Mouse (Mus musculus) C2C12 (cell line): ENCODE results near the gene Skiv2l. TPM values are rescaled to one million over a fixed set of nuclear protein-coding genes. Genes with fewer than 3 reads are reported as not detected.
A peak's percentile ranks its signal among the peaks of the same experiment; 100 is the strongest.

ENCODE experiments used
- H3K27me3 ChIP-seq: one replicate; pipeline ENCODE4 v1.6.1; 2011; ENCODE audit not compliant: control insufficient read depth, insufficient read depth, insufficient read length
- H3K36me3 ChIP-seq: one replicate; pipeline ENCODE4 v1.6.1; 2011; ENCODE audit not compliant: control insufficient read depth, insufficient read depth
- H3K4me3 ChIP-seq: one replicate; pipeline ENCODE4 v1.5.1; 2011; ENCODE audit warnings: mild to moderate bottlenecking, control low read depth; ENCODE audit not compliant: poor library complexity, insufficient read depth, severe bottlenecking
- H3K79me2 ChIP-seq: one replicate; pipeline ENCODE4 v1.6.1; 2011; ENCODE audit not compliant: control insufficient read depth, insufficient read depth
- H3K79me3 ChIP-seq: one replicate; pipeline ENCODE4 v1.6.1; 2011; ENCODE audit warnings: low read depth, control low read depth
- H3ac ChIP-seq: one replicate; pipeline ENCODE3; 2011; ENCODE audit warnings: low read depth; ENCODE audit not compliant: control insufficient read depth, insufficient read length
- CEBPB ChIP-seq: IDR thresholded peaks from one replicate; pipeline ENCODE4 v1.6.1; 2011; ENCODE audit warnings: low read depth, mild to moderate bottlenecking, control low read depth, moderate library complexity
- CTCF ChIP-seq: IDR thresholded peaks from one replicate; pipeline ENCODE4 v1.5.1; 2011; ENCODE audit not compliant: control insufficient read depth, insufficient read depth, insufficient read length
- FOSL1 ChIP-seq: IDR thresholded peaks from one replicate; pipeline ENCODE4 v1.8.0; 2011; ENCODE audit warnings: mild to moderate bottlenecking, low read length; ENCODE audit not compliant: poor library complexity, insufficient read depth, severe bottlenecking
- MAX ChIP-seq: IDR thresholded peaks from one replicate; pipeline ENCODE4 v1.6.1; 2011; ENCODE audit warnings: mild to moderate bottlenecking, control low read depth
- MYOD1 ChIP-seq: IDR thresholded peaks from one replicate; pipeline ENCODE4 v1.6.1; 2011; ENCODE audit warnings: low read depth; ENCODE audit not compliant: control insufficient read depth, insufficient read length
- MYOG ChIP-seq: IDR thresholded peaks from one replicate; pipeline ENCODE4 v1.6.1; 2011; ENCODE audit not compliant: control insufficient read depth, insufficient read length; ENCODE audit errors: extremely low read depth
- USF1 ChIP-seq: IDR thresholded peaks from one replicate; pipeline ENCODE4 v1.6.1; 2011; ENCODE audit warnings: low read depth, mild to moderate bottlenecking, control low read depth, moderate library complexity
- polyA plus RNA-seq: library from polyadenylated mRNA; unstranded; fragments of >200 nt; fragmentation: generic; extraction: Trizol; gene quantifications from one replicate; pipeline ENCODE4 v1.2.1, GENCODE M21; 2012; ENCODE audit warnings: missing spikeins

Skiv2l gene
- polyA plus RNA-seq, 1 experiment, result 28.1 TPM

DNA sequence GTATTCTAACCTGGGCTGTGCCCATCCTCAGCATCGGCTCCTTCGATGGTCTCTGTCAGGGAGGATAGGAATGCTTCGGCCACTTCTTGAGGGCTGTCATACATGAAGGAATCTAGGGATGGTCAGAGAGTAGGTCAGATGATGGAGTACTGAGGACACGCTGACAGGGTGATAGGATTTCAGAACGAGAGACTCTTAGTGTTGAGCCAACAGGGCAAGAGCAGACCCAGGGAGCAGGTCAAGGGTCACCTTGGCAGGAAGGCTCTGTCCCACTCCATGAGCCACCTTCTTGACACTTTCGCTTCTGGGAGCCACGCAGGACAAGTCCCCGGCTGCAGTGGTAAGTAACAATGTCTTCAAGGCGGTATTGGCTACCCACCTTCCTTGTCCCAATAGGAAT is 10.5 kb upstream of the Skiv2l start:
- no peak for TF ChIP-seq USF1
- no peak for TF ChIP-seq FOSL1
- no peak for TF ChIP-seq MYOD1
- TF ChIP-seq CTCF, result no peak
- no peak for TF ChIP-seq MYOG
- no peak for TF ChIP-seq CEBPB
- TF ChIP-seq MAX, result no peak
- peaks cover 25% of the 10 kb centered on the region for H3K27me3 ChIP-seq
- no peaks in the 10 kb centered on the region for H3K79me3 ChIP-seq
- H3K79me2 ChIP-seq, result no peaks in the 10 kb centered on the region
- H3K36me3 ChIP-seq, result peaks cover 14% of the 10 kb centered on the region
- no peak overlapping the region for H3K4me3 ChIP-seq
- no peak overlapping the region for H3ac ChIP-seq

DNA sequence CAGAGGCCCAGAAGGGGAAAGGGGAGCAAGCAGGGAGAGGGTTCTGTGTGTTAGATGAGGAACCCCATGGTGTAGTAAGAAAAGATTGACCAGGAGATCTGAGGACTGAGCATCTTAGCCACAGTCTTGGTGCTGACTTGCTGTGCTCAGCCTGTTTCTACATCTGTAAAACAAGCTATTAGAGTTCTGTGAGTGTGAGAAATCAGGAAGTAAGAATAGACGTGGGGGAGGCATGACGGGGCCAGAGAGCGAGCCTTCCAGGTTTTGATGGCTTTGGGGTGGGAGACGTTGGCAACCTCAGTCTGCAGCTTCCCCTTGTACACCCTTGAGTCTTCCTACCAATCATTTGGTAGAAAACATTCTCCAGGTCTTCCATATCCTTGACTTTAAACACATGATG is 8.7 kb upstream of the Skiv2l start:
- TF ChIP-seq MAX (no peak), CEBPB (no peak), CTCF (no peak), MYOG (no peak), MYOD1 (no peak), USF1 (no peak), FOSL1 (no peak)
- H3K27me3 ChIP-seq, result peaks cover 15% of the 10 kb centered on the region
- no peaks in the 10 kb centered on the region for H3K79me3 ChIP-seq
- H3K79me2 ChIP-seq, result no peaks in the 10 kb centered on the region
- H3K4me3 ChIP-seq, result no peak overlapping the region
- peaks cover 32% of the 10 kb centered on the region for H3K36me3 ChIP-seq
- no peak overlapping the region for H3ac ChIP-seq

DNA sequence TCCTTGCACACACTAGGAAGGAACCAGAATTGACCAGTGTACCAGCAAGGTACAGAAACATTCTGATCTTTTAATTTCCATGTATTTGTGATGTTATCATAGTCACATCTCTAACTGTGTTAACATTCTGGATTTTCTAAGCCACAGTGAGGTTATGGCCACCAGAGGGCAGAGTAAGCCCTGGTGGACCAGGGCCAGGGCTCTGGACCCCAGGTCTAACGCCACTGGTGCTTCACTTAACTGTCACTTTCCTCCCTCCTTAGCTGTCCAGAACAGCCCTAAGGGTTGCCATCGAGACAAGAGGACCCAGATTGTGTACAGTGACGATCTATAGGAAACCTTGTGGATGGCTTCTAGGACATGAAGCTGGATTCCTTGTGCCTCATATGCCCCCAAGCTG is 5.8 kb upstream of the Skiv2l start:
- H3K36me3 ChIP-seq, result peaks cover 51% of the 10 kb centered on the region

DNA sequence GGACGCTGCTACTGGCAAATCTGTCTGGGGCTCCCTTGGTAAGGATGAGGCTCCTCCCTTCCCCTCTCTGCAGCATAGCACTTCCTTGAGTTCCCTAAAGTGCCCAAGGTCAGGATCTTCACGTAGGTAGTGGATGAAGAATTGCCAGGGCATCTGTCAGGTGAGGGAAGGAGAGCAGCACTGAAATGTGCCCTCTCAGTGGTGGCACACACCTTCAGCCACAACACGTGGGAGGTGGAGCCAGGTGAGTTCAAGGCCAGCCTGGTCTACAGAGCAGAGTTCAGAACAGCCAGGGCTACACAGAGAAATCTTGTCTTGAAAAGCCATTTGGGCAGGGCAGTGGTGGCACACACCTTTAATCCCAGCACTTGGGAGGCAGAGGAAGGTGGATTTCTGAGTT is 4.8 kb upstream of the Skiv2l start:
- TF ChIP-seq CTCF, result no peak
- no peak for TF ChIP-seq MAX
- no peak for TF ChIP-seq MYOG
- TF ChIP-seq CEBPB, result no peak
- TF ChIP-seq USF1, result no peak
- TF ChIP-seq FOSL1, result no peak
- TF ChIP-seq MYOD1, result no peak
- peaks cover 12% of the 10 kb centered on the region for H3K79me3 ChIP-seq
- H3K79me2 ChIP-seq, result peaks cover 25% of the 10 kb centered on the region
- H3K27me3 ChIP-seq, result no peaks in the 10 kb centered on the region
- H3K36me3 ChIP-seq, result peaks cover 51% of the 10 kb centered on the region
- H3ac ChIP-seq, result no peak overlapping the region
- no peak overlapping the region for H3K4me3 ChIP-seq

More for the DNA sequence above, 5.8 kb upstream of the Skiv2l start:
- TF ChIP-seq CTCF (peak; percentile 56), MYOD1 (no peak), FOSL1 (no peak)
- Histone ChIP-seq H3K27me3 (peaks cover 3% of the 10 kb centered on the region), H3ac (no peak overlapping the region), H3K79me3 (peaks cover 8% of the 10 kb centered on the region), H3K4me3 (no peak overlapping the region), H3K79me2 (peaks cover 17% of the 10 kb centered on the region)

- TF ChIP-seq FOSL1 (no peak), CTCF (no peak), CEBPB (no peak), MYOG (no peak), MYOD1 (no peak), USF1 (no peak), MAX (no peak)
- Histone ChIP-seq H3K27me3 (no peaks in the 10 kb centered on the region), H3ac (no peak overlapping the region), H3K4me3 (no peak overlapping the region), H3K79me3 (peaks cover 16% of the 10 kb centered on the region), H3K36me3 (peaks cover 51% of the 10 kb centered on the region), H3K79me2 (peaks cover 31% of the 10 kb centered on the region)
Observed at GRCm38 (mm10) chr17:34853511-34853910, 3.5 kb upstream of the Skiv2l start.

DNA sequence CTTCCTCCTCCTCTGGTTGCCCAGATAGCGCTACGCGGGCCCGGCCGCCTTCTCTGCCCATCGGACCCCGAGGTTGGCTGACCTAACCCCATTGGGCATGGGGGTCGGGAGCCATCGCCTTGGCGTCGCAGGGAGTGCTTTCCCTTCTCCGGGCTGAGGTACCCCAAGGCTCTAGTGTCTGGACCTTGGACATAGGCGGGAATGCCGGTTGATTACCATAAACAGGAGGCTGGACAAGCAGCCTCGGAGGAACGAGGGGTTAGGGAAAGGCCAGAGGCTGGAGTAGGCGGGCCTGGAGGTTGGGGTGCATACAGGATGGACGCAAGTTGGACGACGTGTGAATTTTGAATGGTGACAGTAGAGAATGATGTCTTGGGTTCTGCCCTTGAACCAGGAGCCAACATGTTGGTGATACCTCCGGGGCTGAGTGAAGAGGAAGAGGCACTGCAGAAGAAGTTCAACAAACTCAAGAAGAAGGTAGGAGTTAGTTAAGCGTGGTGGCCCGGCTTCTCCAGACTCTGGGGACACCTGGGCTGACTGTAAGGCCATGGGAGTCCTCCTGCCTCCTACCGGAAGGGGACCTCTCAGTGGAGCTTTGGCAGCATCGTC is 611 bp upstream of the Skiv2l start:
- Histone ChIP-seq H3K79me2 (peaks cover 31% of the 10 kb centered on the region), H3K36me3 (peaks cover 38% of the 10 kb centered on the region), H3K79me3 (peaks cover 16% of the 10 kb centered on the region), H3ac (peak overlapping the region; percentile 90), H3K27me3 (no peaks in the 10 kb centered on the region), H3K4me3 (peak overlapping the region; percentile 99)
- TF ChIP-seq CEBPB (no peak), MYOG (no peak)
